9 mouse cellular contexts compared by ENCODE assay signal in genomic region chr17:46703971-46704886, GRCm38 (mm10). TPM values are rescaled to one million over a fixed set of nuclear protein-coding genes. Genes with fewer than 3 reads are reported as not detected.
DNase-seq lines count a peak whose midpoint lies in the region; ATAC-seq lines count a peak whose summit lies in the region.
"Had no signal": no experiment of that assay in that cellular context is flagged by ENCODE, and none has a peak within 500 bp of the region (broad histone marks: within the 10 kb centered on the region; RNA-seq: fewer than 3 reads in every experiment).

No protein-coding gene starts in this region.

- peak overlapping the region; percentile 66 for H3K4me2 ChIP-seq in heart, embryonic 14.5 days (ENCODE audit: low read length)
- H3K4me2 ChIP-seq in forebrain, embryonic 13.5 days = peak overlapping the region; percentile 69
- peak overlapping the region; percentile 82 for H3K4me2 ChIP-seq in liver, embryonic 11.5 days

- ATAC-seq in heart, embryonic 14.5 days (ENCODE audit: insufficient number of reproducible peaks, insufficient read depth, low FRiP score, low read depth) = peak; percentile 73
- ATAC-seq in forebrain, embryonic 13.5 days = no peak; the same call in none of the 2 replicates
- ATAC-seq in liver, embryonic 11.5 days (replicated peaks; ENCODE audit: low FRiP score) = peak; percentile 63

- 3% methylated on average over 33 of the region's 41 CpGs for WGBS in heart, embryonic 14.5 days
- WGBS in forebrain, embryonic 13.5 days = 4% methylated on average over 37 of the region's 41 CpGs
- WGBS in liver, embryonic 11.5 days = 3% methylated on average over 40 of the region's 41 CpGs

- intact Hi-C loops in left cerebral cortex, postnatal 4 days (cut with DNase I) = no loop called here

- H3K27me3 ChIP-seq in heart, embryonic 14.5 days (ENCODE audit: control insufficient read depth, insufficient read depth, low read length) = no peaks in the 10 kb centered on the region
- H3K27me3 ChIP-seq in forebrain, embryonic 13.5 days = no peaks in the 10 kb centered on the region
- no peaks in the 10 kb centered on the region for H3K27me3 ChIP-seq in liver, embryonic 11.5 days (replicated peaks; ENCODE audit: control insufficient read depth, insufficient read depth, low read length)
- no peaks in the 10 kb centered on the region for H3K27me3 ChIP-seq in splenic B cell, adult 2 months (ENCODE audit: control insufficient read depth, insufficient read depth, low read length, poor library complexity, severe bottlenecking)

- peaks cover 10% of the 10 kb centered on the region for H3K36me3 ChIP-seq in heart, embryonic 14.5 days (ENCODE audit: control insufficient read depth, insufficient read depth, low read length)
- H3K36me3 ChIP-seq in forebrain, embryonic 13.5 days (ENCODE audit: poor library complexity, severe bottlenecking) = peaks cover 10% of the 10 kb centered on the region
- peaks cover 5% of the 10 kb centered on the region; the same call in 1 of the 2 replicates for H3K36me3 ChIP-seq in liver, embryonic 11.5 days (ENCODE audit: control insufficient read depth, insufficient read depth, low read length)
- no peaks in the 10 kb centered on the region for H3K36me3 ChIP-seq in splenic B cell, adult 2 months (ENCODE audit: control insufficient read depth, insufficient read depth, low read length, poor library complexity, severe bottlenecking)

- no peaks in the 10 kb centered on the region for H3K9me3 ChIP-seq in heart, embryonic 14.5 days (ENCODE audit: control insufficient read depth, low read length)
- no peaks in the 10 kb centered on the region for H3K9me3 ChIP-seq in forebrain, embryonic 13.5 days (replicated peaks)
- no peaks in the 10 kb centered on the region for H3K9me3 ChIP-seq in liver, embryonic 11.5 days (ENCODE audit: control insufficient read depth, low read length)

- DNase-seq in heart, adult 8-10 months (ENCODE audit: low spot score) = no peak
- DNase-seq in Muller cell, postnatal 12 days (ENCODE audit: inconsistent ontology term) = peak; percentile 14
- peak; percentile 47 for DNase-seq in liver, embryonic 11.5 days (ENCODE audit: low spot score)
- DNase-seq in splenic B cell, adult 2 months (ENCODE audit: low read depth, low spot score) = peak; percentile 18
- DNase-seq in spleen, postnatal 14 days (ENCODE audit: low spot score in 2 of 2) = no peak
- DNase-seq in left cerebral cortex, postnatal 4 days = no peak

- peak overlapping the region; percentile 78 to 92 for H3K4me3 ChIP-seq in heart, embryonic 14.5 days (ENCODE audit: control insufficient read depth in 1 of 2, insufficient read depth in 1 of 2, low read depth in 1 of 2, low read length in 2 of 2)
- peak overlapping the region; percentile 94 for H3K4me3 ChIP-seq in forebrain, embryonic 13.5 days
- peak overlapping the region; percentile 76 for H3K4me3 ChIP-seq in liver, embryonic 11.5 days (ENCODE audit: low read depth, low read length)

- peak overlapping the region; percentile 83 to 84 for H3K27ac ChIP-seq in heart, embryonic 14.5 days (replicated peaks in 1 of 2; ENCODE audit: control insufficient read depth in 1 of 2, insufficient read depth in 1 of 2, low read depth in 2 of 2, low read length in 2 of 2)
- H3K27ac ChIP-seq in forebrain, embryonic 13.5 days = peak overlapping the region; percentile 88
- peak overlapping the region; percentile 57 for H3K27ac ChIP-seq in liver, embryonic 11.5 days (ENCODE audit: low read depth, low read length)

- H3K4me1 ChIP-seq in heart, embryonic 14.5 days (ENCODE audit: control insufficient read depth in 2 of 2, insufficient read depth in 2 of 2, low read length in 2 of 2) = peaks cover 10 to 22% of the 10 kb centered on the region in 2 experiments
- peaks cover 36% of the 10 kb centered on the region for H3K4me1 ChIP-seq in forebrain, embryonic 13.5 days
- H3K4me1 ChIP-seq in liver, embryonic 11.5 days (replicated peaks; ENCODE audit: control insufficient read depth, insufficient read depth, low read length) = peaks cover 23% of the 10 kb centered on the region

- peak overlapping the region; percentile 90 for H3K9ac ChIP-seq in heart, embryonic 14.5 days (ENCODE audit: low read length)
- peak overlapping the region; percentile 97 for H3K9ac ChIP-seq in forebrain, embryonic 13.5 days
- H3K9ac ChIP-seq in liver, embryonic 11.5 days (ENCODE audit: low read depth, low read length) = peak overlapping the region; percentile 74

RNA-seq across cellular contexts. Expression of gene Ppp2r5d, which starts 0.7 kb away (rescaled TPM):
- 42.7 and 46.3 TPM in 2 replicates for polyA plus RNA-seq in heart, embryonic 14.5 days (2014; fragmentation: Nextera tagmentation; extraction: Ambion mirVana)
- total RNA-seq in heart, adult 8-10 months (2022) = 10 to 100 TPM; 25.1 to 31.0 (median 28.6) TPM
- 85.4 and 103 TPM in 2 replicates for polyA plus RNA-seq in forebrain, embryonic 13.5 days (2015; fragmentation: Nextera tagmentation; extraction: Ambion mirVana)
- polyA plus RNA-seq in liver, embryonic 11.5 days (2014; fragmentation: Nextera tagmentation; extraction: Ambion mirVana) = 73.9 and 80.4 TPM in 2 replicates
- total RNA-seq in left cerebral cortex, postnatal 4 days (2021) = 100 to 1,000 TPM in 1 of 2 experiments, 10 to 100 TPM in 1; 99.6 to 100 TPM

RNA-seq across cellular contexts. Expression of gene Pex6, which starts 7.0 kb away (rescaled TPM):
- polyA plus RNA-seq in heart, embryonic 14.5 days (2014; fragmentation: Nextera tagmentation; extraction: Ambion mirVana) = 10.4 and 10.5 TPM in 2 replicates
- 10 to 100 TPM; 34.4 to 37.4 (median 35.7) TPM for total RNA-seq in heart, adult 8-10 months (2022)
- 18.9 and 21.3 TPM in 2 replicates for polyA plus RNA-seq in forebrain, embryonic 13.5 days (2015; fragmentation: Nextera tagmentation; extraction: Ambion mirVana)
- 19.9 and 20.5 TPM in 2 replicates for polyA plus RNA-seq in liver, embryonic 11.5 days (2014; fragmentation: Nextera tagmentation; extraction: Ambion mirVana)
- total RNA-seq in left cerebral cortex, postnatal 4 days (2021) = 10 to 100 TPM; 30.9 to 32.0 TPM

RNA-seq across cellular contexts. Expression of gene Klhdc3, which starts 23.5 kb away (rescaled TPM):
- polyA plus RNA-seq in heart, embryonic 14.5 days (2014; fragmentation: Nextera tagmentation; extraction: Ambion mirVana) = 145 and 157 TPM in 2 replicates
- total RNA-seq in heart, adult 8-10 months (2022) = 10 to 100 TPM; 53.8 to 65.7 (median 61.5) TPM
- polyA plus RNA-seq in forebrain, embryonic 13.5 days (2015; fragmentation: Nextera tagmentation; extraction: Ambion mirVana) = 145 and 147 TPM in 2 replicates
- polyA plus RNA-seq in liver, embryonic 11.5 days (2014; fragmentation: Nextera tagmentation; extraction: Ambion mirVana) = 121 and 128 TPM in 2 replicates
- 100 to 1,000 TPM; 151 to 155 TPM for total RNA-seq in left cerebral cortex, postnatal 4 days (2021)

RNA-seq across cellular contexts. Expression of gene Gnmt, which starts 24.7 kb away (rescaled TPM):
- 1.6 TPM in 2 replicates for polyA plus RNA-seq in heart, embryonic 14.5 days (2014; fragmentation: Nextera tagmentation; extraction: Ambion mirVana)
- total RNA-seq in heart, adult 8-10 months (2022) = 1 to 10 TPM; 2.6 to 7.2 (median 3.4) TPM
- polyA plus RNA-seq in forebrain, embryonic 13.5 days (2015; fragmentation: Nextera tagmentation; extraction: Ambion mirVana) = 0.52 and 0.58 TPM in 2 replicates
- 6.2 and 6.7 TPM in 2 replicates for polyA plus RNA-seq in liver, embryonic 11.5 days (2014; fragmentation: Nextera tagmentation; extraction: Ambion mirVana)
- total RNA-seq in left cerebral cortex, postnatal 4 days (2021) = under 1 TPM; 0.88 to 0.89 TPM
- total RNA-seq: common myeloid progenitor, adult 5-6 weeks had no signal

RNA-seq across cellular contexts. Expression of gene Mea1, which starts 25.6 kb away (rescaled TPM):
- polyA plus RNA-seq in heart, embryonic 14.5 days (2014; fragmentation: Nextera tagmentation; extraction: Ambion mirVana) = 125 and 129 TPM in 2 replicates
- total RNA-seq in heart, adult 8-10 months (2022) = 10 to 100 TPM; 47.1 to 52.5 (median 51.6) TPM
- 196 and 208 TPM in 2 replicates for polyA plus RNA-seq in forebrain, embryonic 13.5 days (2015; fragmentation: Nextera tagmentation; extraction: Ambion mirVana)
- polyA plus RNA-seq in liver, embryonic 11.5 days (2014; fragmentation: Nextera tagmentation; extraction: Ambion mirVana) = 119 and 121 TPM in 2 replicates
- 100 to 1,000 TPM; 135 to 147 TPM for total RNA-seq in left cerebral cortex, postnatal 4 days (2021)

Comparison
In these comparisons a context has a peak if more than half of its experiments do, and no peak if none do; other contexts are left out.
1. DNase-seq: peak in Muller cell, postnatal 12 days (single experiment), liver, embryonic 11.5 days (single experiment) and splenic B cell, adult 2 months (single experiment); none in heart, adult 8-10 months (single experiment), spleen, postnatal 14 days (0 of 2) and left cerebral cortex, postnatal 4 days (single experiment).
2. Peak in every context shown above with its lines, with median percentiles within 50 percentile points of each other: H3K27ac ChIP-seq, H3K4me2 ChIP-seq, H3K4me3 ChIP-seq and H3K9ac ChIP-seq.